Comparison of ENCODE assay signal across 8 mouse cellular contexts in genomic region chr8:72219541-72220363, GRCm38 (mm10). TPM values are rescaled to one million over a fixed set of nuclear protein-coding genes. Genes with fewer than 3 reads are reported as not detected.
A peak's percentile ranks its signal among the peaks of the same experiment; 100 is the strongest.
DNase-seq lines count a peak whose midpoint lies in the region; ATAC-seq and TF ChIP-seq lines count a peak whose summit lies in the region.

Gene Fam32a (plus strand): TSS chr8:72219730.

- intact Hi-C loops in gastrocnemius, adult 2 months (cut with DNase I) = loop anchor here (5.0 kb wide), 1 partner anchor 42 kb away; no protein-coding TSS in a partner anchor
- intact Hi-C loops in left cerebral cortex, adult 2 months (cut with DNase I) = no loop called here

- peak within 1 kb of the TSS; percentile 88 for H3K4me2 ChIP-seq in hindbrain, postnatal 0 days (ENCODE audit: low read depth, low read length)

- peak within 1 kb of the TSS; percentile 87 for H3K4me3 ChIP-seq in gastrocnemius, adult 2 months
- peak within 1 kb of the TSS; percentile 83 for H3K4me3 ChIP-seq in hindbrain, postnatal 0 days (ENCODE audit: low read length)
- H3K4me3 ChIP-seq in left cerebral cortex, adult 2 months = peak within 1 kb of the TSS; percentile 67

- peak; percentile 95 for ATAC-seq in common myeloid progenitor, adult 5-6 weeks (replicated peaks; ENCODE audit: low read depth, poor library complexity, severe bottlenecking)
- peak; percentile 98 for ATAC-seq in hindbrain, postnatal 0 days
- ATAC-seq in megakaryocyte, adult 5-6 weeks (ENCODE audit: poor library complexity, severe bottlenecking) = peak; percentile 90

- no peaks in the 10 kb centered on the region for H3K9me3 ChIP-seq in hindbrain, postnatal 0 days (ENCODE audit: low read length)

- 16% methylated on average over 39 of the region's 39 CpGs for WGBS in hindbrain, postnatal 0 days

- H3K27me3 ChIP-seq in hindbrain, postnatal 0 days (ENCODE audit: insufficient read depth, low read length) = no peaks in the 10 kb centered on the region

- peaks cover 10% of the 10 kb centered on the region for H3K36me3 ChIP-seq in hindbrain, postnatal 0 days (ENCODE audit: insufficient read depth, low read length)

- H3K9ac ChIP-seq in hindbrain, postnatal 0 days (replicated peaks; ENCODE audit: low read length) = peak within 1 kb of the TSS; percentile 72

- peaks cover 7% of the 10 kb centered on the region for H3K4me1 ChIP-seq in hindbrain, postnatal 0 days (ENCODE audit: insufficient read depth, low read length)

- TF ChIP-seq CTCF in gastrocnemius, adult 2 months (IDR thresholded peaks at IDR 0.05) = no peak
- no peak for TF ChIP-seq CTCF in hindbrain, postnatal 0 days (IDR thresholded peaks at IDR 0.05; ENCODE audit: low read depth)
- TF ChIP-seq CTCF in left cerebral cortex, adult 2 months (IDR thresholded peaks at IDR 0.05) = no peak

- H3K27ac ChIP-seq in gastrocnemius, adult 2 months = peak within 1 kb of the TSS; percentile 93
- peak within 1 kb of the TSS; percentile 84 for H3K27ac ChIP-seq in hindbrain, postnatal 0 days
- peak within 1 kb of the TSS; percentile 87 for H3K27ac ChIP-seq in left cerebral cortex, adult 2 months

- peak; percentile 98 for DNase-seq in ZHBTc4 (ENCODE audit: low read depth, low spot score)
- peak; percentile 92 for DNase-seq in gastrocnemius, adult 2 months
- peak; percentile 98 for DNase-seq in hindbrain, postnatal 0 days (ENCODE audit: low spot score)
- DNase-seq in left cerebral cortex, adult 2 months (ENCODE audit: extremely low spot score in 1 of 2, low spot score in 2 of 2) = peak; percentile 81 to 84
- peak; percentile 88 to 90 for DNase-seq in right cerebral cortex, adult 2 months (ENCODE audit: low spot score in 2 of 2)
- DNase-seq in urinary bladder, postnatal 14 days (ENCODE audit: low spot score) = peak; percentile 89

RNA-seq across cellular contexts. Expression of gene Fam32a, which starts in this region (rescaled TPM):
- 42.5 and 56.2 TPM in 2 replicates for total RNA-seq in common myeloid progenitor, adult 5-6 weeks (2017)
- total RNA-seq in gastrocnemius, adult 2 months (2021) = 1 to 10 TPM; 7.8 to 9.5 TPM
- total RNA-seq in hindbrain, postnatal 0 days (2014; rRNA removed) = 90.0 and 94.7 TPM in 2 replicates
- 78.9 and 83.2 TPM in 2 replicates for polyA plus RNA-seq in hindbrain, postnatal 0 days (2015; fragmentation: Nextera tagmentation; extraction: Ambion mirVana)
- total RNA-seq in left cerebral cortex, adult 2 months (2021) = 10 to 100 TPM; 59.0 to 60.9 TPM
- 68.0 and 69.3 TPM in 2 replicates for total RNA-seq in megakaryocyte, adult 5-6 weeks (2015)
- 57.1 and 62.0 TPM in 2 replicates for total RNA-seq in megakaryocyte, adult 5-6 weeks (2017)

Comparison
In these comparisons a context has a peak if more than half of its experiments do, and no peak if none do; other contexts are left out.
1. Peak in every context shown above with its lines: DNase-seq, ATAC-seq, H3K4me3 ChIP-seq and H3K27ac ChIP-seq.